Mouse (Mus musculus) kidney, postnatal 0 days (tissue): ENCODE results near the gene Olfr1222. TPM values are rescaled to one million over a fixed set of nuclear protein-coding genes. Genes with fewer than 3 reads are reported as not detected.

ENCODE experiments used
- ATAC-seq: fragments of 200-750 bp; cut with Nextera tagmentation; replicated peaks from 2 replicates; pipeline ENCODE4 v1.8.0; 2017; ENCODE audit warnings: low read depth, moderate number of reproducible peaks, moderate TSS enrichment, moderate library complexity; ENCODE audit not compliant: low FRiP score
- DNase-seq: peaks from one replicate; pipeline ENCODE4 v3.0.0-alpha.2; 2016; ENCODE audit warnings: low spot score
- H3K27ac ChIP-seq: fragments of 300-500 bp; sonication (generic); 2 replicates; pipeline ENCODE4 v1.5.1; 2014; ENCODE audit warnings: mild to moderate bottlenecking
- H3K27me3 ChIP-seq: fragments of 300-500 bp; sonication (generic); 2 replicates; pipeline ENCODE4 v1.6.1; 2014; ENCODE audit warnings: low read length, mixed read lengths; ENCODE audit not compliant: insufficient read depth
- H3K36me3 ChIP-seq: fragments of 300-500 bp; sonication (generic); 2 replicates; pipeline ENCODE4 v1.6.1; 2014; ENCODE audit warnings: low read length, mixed read lengths; ENCODE audit not compliant: insufficient read depth
- H3K4me1 ChIP-seq: fragments of 300-500 bp; sonication (generic); replicated peaks from 2 replicates; pipeline ENCODE4 v1.6.1; 2014; ENCODE audit warnings: antibody characterized with exemption, low read length, mixed read lengths; ENCODE audit not compliant: insufficient read depth
- H3K4me2 ChIP-seq: fragments of 300-500 bp; sonication (generic); 2 replicates; pipeline ENCODE4 v1.6.1; 2014; ENCODE audit warnings: mild to moderate bottlenecking, low read length, moderate library complexity, mixed read lengths
- H3K4me3 ChIP-seq: fragments of 300-500 bp; sonication (generic); replicated peaks from 2 replicates; pipeline ENCODE4 v1.5.1; 2014; ENCODE audit warnings: low read depth, low read length
- H3K9ac ChIP-seq: fragments of 300-500 bp; sonication (generic); 2 replicates; pipeline ENCODE4 v1.6.1; 2014; ENCODE audit warnings: low read depth, low read length
- H3K9me3 ChIP-seq: fragments of 300-500 bp; sonication (generic); replicated peaks from 2 replicates; pipeline ENCODE4 v1.6.1; 2016; ENCODE audit warnings: low read length, inconsistent platforms, mixed read lengths
- CTCF ChIP-seq: IDR thresholded peaks from 2 replicates; pipeline ENCODE4 v1.5.1; 2016; ENCODE audit warnings: antibody characterized with exemption, low read depth, mild to moderate bottlenecking, moderate library complexity
- WGBS: fragments of 180-500 bp; shearing (Covaris S2); extraction: QIAGEN DNeasy Blood & Tissue Kit; methylation state at CpG from one replicate; pipeline ENCODE4 v1.1.7; 2014; 5-methylcytosine and 5-hydroxymethylcytosine counted together
- polyA plus RNA-seq: library from polyadenylated mRNA; unstranded; fragments of >200 nt; fragmentation: Nextera tagmentation; extraction: Ambion mirVana; gene quantifications from 2 replicates; pipeline ENCODE4 v1.2.1, GENCODE M21; 2015

Olfr1222 gene
- polyA plus RNA-seq, 1 experiment from 2014 or later = not detected

DNA sequence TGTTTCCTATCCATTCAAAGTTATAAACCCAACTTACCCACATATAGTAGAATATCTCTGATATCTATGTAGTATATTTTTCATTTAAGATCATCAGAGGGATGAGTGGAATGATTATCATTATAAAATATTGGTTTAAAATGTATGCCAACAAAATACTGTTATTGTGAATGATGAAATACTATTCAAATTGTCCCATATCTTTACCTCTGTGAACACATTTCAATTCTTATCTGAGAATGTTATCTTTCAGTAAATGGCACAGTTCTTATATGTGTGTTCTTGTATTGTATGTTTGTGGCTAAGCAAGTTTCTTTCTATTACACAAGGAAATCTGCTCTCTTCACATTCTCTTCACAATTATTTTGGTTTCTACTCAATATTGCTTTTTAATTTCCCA lies 27.2 kb downstream of the Olfr1222 start:
- Histone ChIP-seq H3K4me1 (no peaks in the 10 kb centered on the region), H3K4me2 (no peak overlapping the region), H3K9me3 (no peaks in the 10 kb centered on the region), H3K36me3 (no peaks in the 10 kb centered on the region), H3K9ac (no peak overlapping the region), H3K27ac (no peak overlapping the region), H3K27me3 (no peaks in the 10 kb centered on the region), H3K4me3 (no peak overlapping the region)
- ATAC-seq = no peak
- TF ChIP-seq CTCF = no peak
- DNase-seq = no peak

DNA sequence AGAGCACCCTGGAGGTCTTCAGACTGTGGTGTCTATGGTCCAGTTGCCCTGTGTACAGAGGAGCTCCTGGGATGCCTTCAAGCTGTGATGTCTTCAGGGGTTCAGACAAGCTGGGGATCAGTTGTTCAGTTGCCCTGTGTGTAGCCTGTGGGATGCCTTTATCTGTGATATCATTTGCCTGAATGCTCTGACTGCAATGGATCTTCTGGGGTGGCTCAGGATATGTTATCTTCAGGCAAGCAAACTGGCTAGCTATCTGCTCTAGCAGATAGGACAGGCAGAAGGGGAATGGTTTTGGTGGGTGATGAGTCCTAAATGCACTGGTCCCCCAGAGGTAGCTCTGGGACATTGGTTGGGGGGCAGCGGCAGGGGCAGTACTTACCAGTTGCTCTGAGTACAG lies 39.0 kb downstream of the Olfr1222 start:
- no peak for DNase-seq
- no peak overlapping the region for H3K4me3 ChIP-seq
- H3K9ac ChIP-seq = no peak overlapping the region
- no peak overlapping the region for H3K27ac ChIP-seq
- no peaks in the 10 kb centered on the region for H3K36me3 ChIP-seq
- H3K4me1 ChIP-seq = no peaks in the 10 kb centered on the region
- H3K4me2 ChIP-seq = no peak overlapping the region
- H3K9me3 ChIP-seq = no peaks in the 10 kb centered on the region
- no peaks in the 10 kb centered on the region for H3K27me3 ChIP-seq
- TF ChIP-seq CTCF = no peak
- ATAC-seq = no peak
- 100% methylated on average over 1 of the region's 1 CpGs for WGBS

DNA sequence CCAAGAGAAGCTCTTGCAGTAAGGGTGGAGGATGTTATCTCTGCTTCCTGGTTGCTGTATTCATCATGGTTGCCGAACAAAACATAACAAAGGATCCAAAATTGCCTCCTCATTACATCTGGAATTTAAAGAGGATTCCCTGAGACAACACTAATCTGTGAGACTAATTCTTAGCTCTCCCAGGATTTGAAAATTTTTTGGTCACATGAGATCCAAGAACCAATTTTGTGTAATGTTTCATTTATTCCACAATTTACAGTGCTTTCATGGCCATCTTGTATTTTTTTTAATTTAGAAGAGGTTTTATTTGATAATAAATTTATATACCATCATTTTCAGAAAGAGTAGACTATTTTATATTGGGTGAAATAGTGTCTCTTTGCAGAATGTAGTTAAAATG lies 49.4 kb downstream of the Olfr1222 start, which contains the start of gene Olfr1219:
TSS of gene Olfr1219 (minus strand) at position 101 of the 400 bp plus-strand sequence.
- Histone ChIP-seq H3K4me2 (no peak within 1 kb of the TSS), H3K27me3 (no peaks in the 10 kb centered on the region), H3K36me3 (no peaks in the 10 kb centered on the region), H3K4me1 (no peaks in the 10 kb centered on the region), H3K27ac (no peak within 1 kb of the TSS), H3K9ac (no peak within 1 kb of the TSS), H3K9me3 (no peaks in the 10 kb centered on the region), H3K4me3 (no peak within 1 kb of the TSS)
- no peak for DNase-seq
- no peak for ATAC-seq
- no peak for TF ChIP-seq CTCF
- WGBS = 58% methylated on average over 1 of the region's 1 CpGs

DNA sequence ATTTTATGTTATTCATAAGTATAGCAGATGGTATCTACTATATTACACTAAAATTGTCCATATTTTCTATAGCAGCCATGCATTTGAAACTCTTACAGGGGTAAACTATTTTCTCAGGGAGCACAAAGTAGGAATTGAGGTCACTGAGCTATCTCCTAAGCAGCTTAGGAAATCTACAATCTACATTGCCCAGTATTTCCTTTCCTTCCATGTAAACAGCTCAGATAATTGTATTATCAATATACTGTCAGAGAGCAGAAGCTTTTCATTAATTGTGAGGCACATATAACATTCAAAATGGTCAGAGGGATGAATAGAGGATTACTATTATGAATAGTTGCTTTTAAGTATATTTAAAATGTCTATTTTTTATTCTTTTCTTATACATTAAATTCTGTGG lies 51.4 kb downstream of the Olfr1222 start:
- no peaks in the 10 kb centered on the region for H3K27me3 ChIP-seq
- H3K9me3 ChIP-seq = no peaks in the 10 kb centered on the region
- no peak for ATAC-seq
- no peak overlapping the region for H3K27ac ChIP-seq
- TF ChIP-seq CTCF = no peak
- H3K4me3 ChIP-seq = no peak overlapping the region
- no peak overlapping the region for H3K9ac ChIP-seq
- H3K4me2 ChIP-seq = no peak overlapping the region
- no peaks in the 10 kb centered on the region for H3K4me1 ChIP-seq
- DNase-seq = no peak
- H3K36me3 ChIP-seq = no peaks in the 10 kb centered on the region

Other genes starting within 250 kb of the Olfr1222 start
- not detected in 2 replicates for gene Olfr1208, start 230.7 kb downstream of the Olfr1222 start, polyA plus RNA-seq
- not detected in 2 replicates for gene Olfr1209, start 217.9 kb downstream of the Olfr1222 start, polyA plus RNA-seq
- not detected in 2 replicates for gene Olfr1211, start 194.9 kb downstream of the Olfr1222 start, polyA plus RNA-seq
- gene Olfr1212, start 179.1 kb downstream of the Olfr1222 start, polyA plus RNA-seq = not detected in 2 replicates
- gene Gm13762, start 152.8 kb downstream of the Olfr1222 start, polyA plus RNA-seq = not detected in 2 replicates
- not detected in 2 replicates for gene Olfr1214, start 140.4 kb downstream of the Olfr1222 start, polyA plus RNA-seq
- not detected in 2 replicates for gene Olfr1215, start 126.1 kb downstream of the Olfr1222 start, polyA plus RNA-seq
- not detected in 2 replicates for gene Olfr1216, start 114.7 kb downstream of the Olfr1222 start, polyA plus RNA-seq
- not detected in 2 replicates for gene Olfr1217, start 101.0 kb downstream of the Olfr1222 start, polyA plus RNA-seq
- gene Olfr1218, start 71.9 kb downstream of the Olfr1222 start, polyA plus RNA-seq = not detected in 2 replicates
- gene Olfr1219, start 49.5 kb downstream of the Olfr1222 start, polyA plus RNA-seq = not detected in 2 replicates
- gene Olfr1220, start 26.2 kb downstream of the Olfr1222 start, polyA plus RNA-seq = not detected in 2 replicates
- gene Olfr1221, start 15.8 kb downstream of the Olfr1222 start, polyA plus RNA-seq = not detected in 2 replicates
- gene Olfr1223, start 18.5 kb upstream of the Olfr1222 start, polyA plus RNA-seq = not detected in 2 replicates
- gene Olfr1224-ps1, start 31.0 kb upstream of the Olfr1222 start, polyA plus RNA-seq = not detected in 2 replicates
- gene Olfr1225, start 41.6 kb upstream of the Olfr1222 start, polyA plus RNA-seq = not detected in 2 replicates
- gene Olfr1226, start 67.0 kb upstream of the Olfr1222 start, polyA plus RNA-seq = not detected in 2 replicates
- gene Olfr1228, start 121.0 kb upstream of the Olfr1222 start, polyA plus RNA-seq = not detected in 2 replicates
- gene Olfr1229, start 155.0 kb upstream of the Olfr1222 start, polyA plus RNA-seq = not detected in 2 replicates
- gene Olfr1230, start 164.2 kb upstream of the Olfr1222 start, polyA plus RNA-seq = not detected in 2 replicates
- not detected in 2 replicates for gene Olfr1231, start 174.0 kb upstream of the Olfr1222 start, polyA plus RNA-seq
- gene Olfr1232, start 196.6 kb upstream of the Olfr1222 start, polyA plus RNA-seq = not detected in 2 replicates
- not detected in 2 replicates for gene Olfr1233, start 209.3 kb upstream of the Olfr1222 start, polyA plus RNA-seq
- not detected in 2 replicates for gene Olfr1234, start 231.8 kb upstream of the Olfr1222 start, polyA plus RNA-seq